Mouse (Mus musculus): ENCODE measurements around the gene Defb10. TPM values are rescaled to one million over a fixed set of nuclear protein-coding genes. Genes with fewer than 3 reads are reported as not detected.
"Not testable (repeated sequence)": the region's sequence is repeated elsewhere in the genome, so short reads cannot be mapped to it uniquely, and the experiment has no call there.

The Defb10 gene
- polyA plus RNA-seq (2014; fragmentation: Nextera tagmentation; extraction: Ambion mirVana), result not detected in 2 replicates

DNA sequence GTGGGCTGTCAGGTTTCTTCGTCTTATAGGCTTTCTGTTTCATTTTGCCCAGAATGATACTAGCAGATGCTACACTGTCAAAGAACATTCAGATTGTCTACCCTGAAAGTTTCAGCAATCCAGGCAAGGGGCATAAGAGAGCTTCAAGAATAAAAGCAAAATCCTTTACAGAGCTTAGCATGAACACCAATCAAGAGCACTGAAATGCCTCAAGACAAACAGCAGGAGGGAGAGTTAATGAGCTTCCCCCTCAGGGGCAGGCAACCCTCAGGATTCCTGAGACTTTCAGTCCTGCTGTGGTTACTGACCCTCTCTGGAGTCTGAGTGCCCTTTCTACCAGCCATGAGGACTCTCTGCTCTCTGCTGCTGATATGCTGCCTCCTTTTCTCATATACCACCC is at the start of gene Defb10:
TSS of gene Defb10 (plus strand) at position 316 of the 400 bp plus-strand sequence.
- H3K4me2 ChIP-seq; DNase-seq (ENCODE audit: low spot score, missing footprints); H3K27ac ChIP-seq (ENCODE audit: low read depth, low read length); H3K4me1 ChIP-seq (ENCODE audit: control insufficient read depth, insufficient read depth, low read length); H3K9me3 ChIP-seq (ENCODE audit: control insufficient read depth, low read length); ATAC-seq (ENCODE audit: low FRiP score); H3K9ac ChIP-seq (ENCODE audit: low read length); H3K4me3 ChIP-seq (ENCODE audit: low read depth, low read length); H3K36me3 ChIP-seq (ENCODE audit: control insufficient read depth, insufficient read depth, low read length); H3K27me3 ChIP-seq (ENCODE audit: control insufficient read depth, insufficient read depth, low read length): not testable (repeated sequence)
- WGBS, result 35% methylated on average over 1 of the region's 1 CpGs

DNA sequence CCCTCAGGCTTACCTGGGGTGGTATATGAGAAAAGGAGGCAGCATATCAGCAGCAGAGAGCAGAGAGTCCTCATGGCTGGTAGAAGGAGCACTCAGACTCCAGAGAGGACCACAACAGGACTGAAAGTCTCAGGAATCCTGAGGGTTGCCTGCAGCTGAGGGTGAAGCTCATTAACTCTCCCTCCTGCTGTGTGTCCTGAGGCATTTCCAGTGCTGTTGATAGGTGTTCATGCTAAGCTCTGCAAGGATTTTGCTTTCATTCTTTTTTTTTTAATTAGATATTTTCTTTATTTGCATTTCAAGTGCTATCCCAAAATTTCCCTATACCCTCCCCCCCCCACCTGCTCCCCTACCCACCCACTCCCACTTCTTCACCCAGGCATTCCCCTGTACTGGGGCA is 26.6 kb downstream of the Defb10 start, which contains the start of gene Defb9:
TSS of gene Defb9 (minus strand) at position 101 of the 400 bp plus-strand sequence.
- not testable (repeated sequence) for H3K9ac ChIP-seq (ENCODE audit: low read length); H3K27ac ChIP-seq (ENCODE audit: low read depth, low read length); H3K4me1 ChIP-seq (ENCODE audit: control insufficient read depth, insufficient read depth, low read length); H3K9me3 ChIP-seq (ENCODE audit: control insufficient read depth, low read length); H3K36me3 ChIP-seq (ENCODE audit: control insufficient read depth, insufficient read depth, low read length); H3K27me3 ChIP-seq (ENCODE audit: control insufficient read depth, insufficient read depth, low read length); DNase-seq (ENCODE audit: low spot score, missing footprints); H3K4me3 ChIP-seq (ENCODE audit: low read depth, low read length); ATAC-seq (ENCODE audit: low FRiP score); H3K4me2 ChIP-seq

DNA sequence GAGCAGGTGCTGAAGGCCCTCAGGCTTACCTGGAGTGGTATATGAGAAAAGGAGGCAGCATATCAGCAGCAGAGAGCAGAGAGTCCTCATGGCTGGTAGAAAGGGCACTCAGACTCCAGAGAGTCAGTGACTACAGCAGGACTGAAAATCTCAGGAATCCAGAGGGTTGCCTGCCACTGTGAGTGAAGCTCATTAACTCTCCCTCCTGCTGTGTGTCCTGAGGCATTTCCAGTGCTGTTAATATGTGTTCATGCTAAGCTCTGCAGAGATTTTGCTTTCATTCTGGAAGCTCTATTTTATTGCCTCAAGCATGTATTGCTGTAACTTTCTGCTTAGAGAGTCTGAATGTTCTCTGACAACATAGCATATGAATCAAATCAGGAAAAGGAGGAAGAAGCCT is 47.6 kb downstream of the Defb10 start, which contains the start of gene Defb11:
TSS of gene Defb11 (minus strand) at position 123 of the 400 bp plus-strand sequence.
- H3K9ac ChIP-seq (ENCODE audit: low read length); H3K4me3 ChIP-seq (ENCODE audit: low read depth, low read length); DNase-seq (ENCODE audit: low spot score, missing footprints); H3K36me3 ChIP-seq (ENCODE audit: control insufficient read depth, insufficient read depth, low read length); H3K27me3 ChIP-seq (ENCODE audit: control insufficient read depth, insufficient read depth, low read length); ATAC-seq (ENCODE audit: low FRiP score); H3K4me1 ChIP-seq (ENCODE audit: control insufficient read depth, insufficient read depth, low read length); H3K9me3 ChIP-seq (ENCODE audit: control insufficient read depth, low read length); H3K4me2 ChIP-seq; H3K27ac ChIP-seq (ENCODE audit: low read depth, low read length): not testable (repeated sequence)

Other genes starting within 250 kb of the Defb10 start
- gene Defa26, start 240.7 kb upstream of the Defb10 start, polyA plus RNA-seq (2014; fragmentation: Nextera tagmentation; extraction: Ambion mirVana), result not detected in 2 replicates
- not detected in 2 replicates for gene Defa17, start 203.1 kb upstream of the Defb10 start, polyA plus RNA-seq (2014; fragmentation: Nextera tagmentation; extraction: Ambion mirVana)
- gene Defa34, start 193.1 kb upstream of the Defb10 start, polyA plus RNA-seq (2014; fragmentation: Nextera tagmentation; extraction: Ambion mirVana), result not detected in 2 replicates
- not detected in 2 replicates for gene AY761184, start 155.3 kb upstream of the Defb10 start, polyA plus RNA-seq (2014; fragmentation: Nextera tagmentation; extraction: Ambion mirVana)
- not detected in 2 replicates for gene Defa24, start 124.4 kb upstream of the Defb10 start, polyA plus RNA-seq (2014; fragmentation: Nextera tagmentation; extraction: Ambion mirVana)
- not detected in 2 replicates for gene Defb50, start 35.4 kb upstream of the Defb10 start, polyA plus RNA-seq (2014; fragmentation: Nextera tagmentation; extraction: Ambion mirVana)
- gene Defb2, start 19.0 kb upstream of the Defb10 start, polyA plus RNA-seq (2014; fragmentation: Nextera tagmentation; extraction: Ambion mirVana), result not detected in 2 replicates
- not detected in 2 replicates for gene Defb9, start 26.5 kb downstream of the Defb10 start, polyA plus RNA-seq (2014; fragmentation: Nextera tagmentation; extraction: Ambion mirVana)
- gene Defb11, start 47.5 kb downstream of the Defb10 start, polyA plus RNA-seq (2014; fragmentation: Nextera tagmentation; extraction: Ambion mirVana), result not detected in 2 replicates
- not detected in 2 replicates for gene Defb15, start 73.8 kb downstream of the Defb10 start, polyA plus RNA-seq (2014; fragmentation: Nextera tagmentation; extraction: Ambion mirVana)
- gene Defb35, start 79.5 kb downstream of the Defb10 start, polyA plus RNA-seq (2014; fragmentation: Nextera tagmentation; extraction: Ambion mirVana), result not detected in 2 replicates
- not detected in 2 replicates for gene Defb13, start 87.9 kb downstream of the Defb10 start, polyA plus RNA-seq (2014; fragmentation: Nextera tagmentation; extraction: Ambion mirVana)
- not detected in 2 replicates for gene Fam90a1a, start 99.8 kb downstream of the Defb10 start, polyA plus RNA-seq (2014; fragmentation: Nextera tagmentation; extraction: Ambion mirVana)
- gene Ccdc70, start 110.9 kb downstream of the Defb10 start, polyA plus RNA-seq (2014; fragmentation: Nextera tagmentation; extraction: Ambion mirVana), result not detected in 2 replicates
- 1.8 and 2.0 TPM in 2 replicates for gene Atp7b, start 201.4 kb downstream of the Defb10 start, polyA plus RNA-seq (2014; fragmentation: Nextera tagmentation; extraction: Ambion mirVana)
- gene Alg11, start 201.8 kb downstream of the Defb10 start, polyA plus RNA-seq (2014; fragmentation: Nextera tagmentation; extraction: Ambion mirVana), result 32.5 and 35.9 TPM in 2 replicates

All from midbrain, embryonic 11.5 days (tissue).